Mouse (Mus musculus): Measurements from ENCODE around the gene Ghrhr. TPM values are rescaled to one million over a fixed set of nuclear protein-coding genes. Genes with fewer than 3 reads are reported as not detected.
A peak's percentile ranks its signal among the peaks of the same experiment; 100 is the strongest.

Ghrhr gene
- polyA plus RNA-seq (2014; fragmentation: Nextera tagmentation; extraction: Ambion mirVana), result not detected in 2 replicates

GRCm38 (mm10) chr6:55376076-55376475 is at the start of gene Ghrhr:
Ghrhr (plus strand) TSS chr6:55376295.
- ATAC-seq (replicated peaks; ENCODE audit: insufficient number of reproducible peaks, low FRiP score, low TSS enrichment, low read depth), result no peak
- H3K27ac ChIP-seq (replicated peaks; ENCODE audit: low read depth, low read length), result no peak within 1 kb of the TSS
- WGBS, result 88% methylated on average over 6 of the region's 6 CpGs

GRCm38 (mm10) chr6:55326299-55326698 is 49.8 kb upstream of the Ghrhr start:
- no peak for ATAC-seq (replicated peaks; ENCODE audit: insufficient number of reproducible peaks, low FRiP score, low TSS enrichment, low read depth)
- no peak overlapping the region for H3K4me2 ChIP-seq (ENCODE audit: low read depth, low read length)
- no peak overlapping the region for H3K27ac ChIP-seq (replicated peaks; ENCODE audit: low read depth, low read length)
- H3K9ac ChIP-seq (replicated peaks; ENCODE audit: low read length), result no peak overlapping the region
- H3K36me3 ChIP-seq (replicated peaks; ENCODE audit: control insufficient read depth, insufficient read depth, low read depth, low read length), result no peaks in the 10 kb centered on the region
- DNase-seq (ENCODE audit: low spot score), result no peak
- H3K9me3 ChIP-seq (replicated peaks; ENCODE audit: control insufficient read depth, low read length), result no peaks in the 10 kb centered on the region
- WGBS, result 68% methylated on average over 4 of the region's 4 CpGs
- no peaks in the 10 kb centered on the region for H3K27me3 ChIP-seq (ENCODE audit: control insufficient read depth, insufficient read depth, low read length)
- H3K4me3 ChIP-seq (ENCODE audit: low read depth, low read length), result no peak overlapping the region
- no peaks in the 10 kb centered on the region for H3K4me1 ChIP-seq (ENCODE audit: control insufficient read depth, insufficient read depth, low read length)

More at GRCm38 (mm10) chr6:55376076-55376475, at the start of gene Ghrhr:
- Histone ChIP-seq H3K4me2 (ENCODE audit: low read depth, low read length) (no peak within 1 kb of the TSS), H3K9me3 (replicated peaks; ENCODE audit: control insufficient read depth, low read length) (no peaks in the 10 kb centered on the region), H3K9ac (replicated peaks; ENCODE audit: low read length) (no peak within 1 kb of the TSS), H3K4me1 (ENCODE audit: control insufficient read depth, insufficient read depth, low read length) (no peaks in the 10 kb centered on the region), H3K27me3 (ENCODE audit: control insufficient read depth, insufficient read depth, low read length) (no peaks in the 10 kb centered on the region), H3K4me3 (ENCODE audit: low read depth, low read length) (no peak within 1 kb of the TSS), H3K36me3 (replicated peaks; ENCODE audit: control insufficient read depth, insufficient read depth, low read depth, low read length) (no peaks in the 10 kb centered on the region)
- no peak for DNase-seq (ENCODE audit: low spot score)

GRCm38 (mm10) chr6:55327326-55327725 is 48.8 kb upstream of the Ghrhr start:
- H3K9me3 ChIP-seq (replicated peaks; ENCODE audit: control insufficient read depth, low read length), result no peaks in the 10 kb centered on the region
- DNase-seq (ENCODE audit: low spot score) (no peak), ATAC-seq (replicated peaks; ENCODE audit: insufficient number of reproducible peaks, low FRiP score, low TSS enrichment, low read depth) (no peak)
- no peaks in the 10 kb centered on the region for H3K27me3 ChIP-seq (ENCODE audit: control insufficient read depth, insufficient read depth, low read length)
- WGBS, result 81% methylated on average over 13 of the region's 13 CpGs
- no peak overlapping the region for H3K27ac ChIP-seq (replicated peaks; ENCODE audit: low read depth, low read length)
- no peak overlapping the region for H3K4me3 ChIP-seq (ENCODE audit: low read depth, low read length)
- no peak overlapping the region for H3K4me2 ChIP-seq (ENCODE audit: low read depth, low read length)
- H3K9ac ChIP-seq (replicated peaks; ENCODE audit: low read length), result no peak overlapping the region
- H3K4me1 ChIP-seq (ENCODE audit: control insufficient read depth, insufficient read depth, low read length), result no peaks in the 10 kb centered on the region; the same call in 1 of the 2 replicates
- no peaks in the 10 kb centered on the region for H3K36me3 ChIP-seq (replicated peaks; ENCODE audit: control insufficient read depth, insufficient read depth, low read depth, low read length)

- no peak overlapping the region for H3K27ac ChIP-seq (replicated peaks; ENCODE audit: low read depth, low read length)
- no peak overlapping the region for H3K9ac ChIP-seq (replicated peaks; ENCODE audit: low read length)
- DNase-seq (ENCODE audit: low spot score) (no peak), ATAC-seq (replicated peaks; ENCODE audit: insufficient number of reproducible peaks, low FRiP score, low TSS enrichment, low read depth) (no peak)
- 76% methylated on average over 4 of the region's 4 CpGs for WGBS
- H3K4me2 ChIP-seq (ENCODE audit: low read depth, low read length), result no peak overlapping the region
- H3K4me3 ChIP-seq (ENCODE audit: low read depth, low read length), result no peak overlapping the region
- H3K36me3 ChIP-seq (replicated peaks; ENCODE audit: control insufficient read depth, insufficient read depth, low read depth, low read length), result no peaks in the 10 kb centered on the region
- H3K9me3 ChIP-seq (replicated peaks; ENCODE audit: control insufficient read depth, low read length), result no peaks in the 10 kb centered on the region
- no peaks in the 10 kb centered on the region; the same call in 1 of the 2 replicates for H3K4me1 ChIP-seq (ENCODE audit: control insufficient read depth, insufficient read depth, low read length)
- H3K27me3 ChIP-seq (ENCODE audit: control insufficient read depth, insufficient read depth, low read length), result no peaks in the 10 kb centered on the region
These were observed 47.9 kb upstream of the Ghrhr start for GRCm38 (mm10) chr6:55328179-55328578.

- DNase-seq (ENCODE audit: low spot score) (no peak), ATAC-seq (replicated peaks; ENCODE audit: insufficient number of reproducible peaks, low FRiP score, low TSS enrichment, low read depth) (no peak)
- no peaks in the 10 kb centered on the region for H3K36me3 ChIP-seq (replicated peaks; ENCODE audit: control insufficient read depth, insufficient read depth, low read depth, low read length)
- WGBS, result 43% methylated on average over 6 of the region's 6 CpGs
- no peak overlapping the region for H3K4me3 ChIP-seq (ENCODE audit: low read depth, low read length)
- H3K9me3 ChIP-seq (replicated peaks; ENCODE audit: control insufficient read depth, low read length), result no peaks in the 10 kb centered on the region
- H3K27me3 ChIP-seq (ENCODE audit: control insufficient read depth, insufficient read depth, low read length), result no peaks in the 10 kb centered on the region
- H3K4me1 ChIP-seq (ENCODE audit: control insufficient read depth, insufficient read depth, low read length), result peaks cover 6% of the 10 kb centered on the region
- H3K4me2 ChIP-seq (ENCODE audit: low read depth, low read length), result no peak overlapping the region
- no peak overlapping the region for H3K27ac ChIP-seq (replicated peaks; ENCODE audit: low read depth, low read length)
- no peak overlapping the region for H3K9ac ChIP-seq (replicated peaks; ENCODE audit: low read length)
These were observed 44.8 kb upstream of the Ghrhr start for GRCm38 (mm10) chr6:55331315-55331714.

GRCm38 (mm10) chr6:55332100-55332772 is 43.9 kb upstream of the Ghrhr start:
- Histone ChIP-seq H3K4me2 (ENCODE audit: low read depth, low read length) (no peak overlapping the region), H3K9ac (replicated peaks; ENCODE audit: low read length) (no peak overlapping the region), H3K36me3 (replicated peaks; ENCODE audit: control insufficient read depth, insufficient read depth, low read depth, low read length) (no peaks in the 10 kb centered on the region), H3K27ac (replicated peaks; ENCODE audit: low read depth, low read length) (no peak overlapping the region), H3K27me3 (ENCODE audit: control insufficient read depth, insufficient read depth, low read length) (no peaks in the 10 kb centered on the region), H3K9me3 (replicated peaks; ENCODE audit: control insufficient read depth, low read length) (no peaks in the 10 kb centered on the region), H3K4me3 (ENCODE audit: low read depth, low read length) (no peak overlapping the region), H3K4me1 (ENCODE audit: control insufficient read depth, insufficient read depth, low read length) (peaks cover 7% of the 10 kb centered on the region)
- ATAC-seq (replicated peaks; ENCODE audit: insufficient number of reproducible peaks, low FRiP score, low TSS enrichment, low read depth) (0 out of 2 replicates have a peak, but pooled peaks have one; percentile 5), DNase-seq (ENCODE audit: low spot score) (peak; percentile 48)
- 56% methylated on average over 5 of the region's 5 CpGs for WGBS

- no peak overlapping the region for H3K9ac ChIP-seq (replicated peaks; ENCODE audit: low read length)
These were observed 43.4 kb upstream of the Ghrhr start for GRCm38 (mm10) chr6:55332773-55333109.

GRCm38 (mm10) chr6:55335989-55336514 is 40.0 kb upstream of the Ghrhr start, which contains the start of gene Aqp1:
Aqp1 (plus strand) TSS chr6:55336432.
- H3K4me1 ChIP-seq (ENCODE audit: control insufficient read depth, insufficient read depth, low read length), result peaks cover 7% of the 10 kb centered on the region
- H3K9me3 ChIP-seq (replicated peaks; ENCODE audit: control insufficient read depth, low read length), result no peaks in the 10 kb centered on the region
- peak; percentile 27 for DNase-seq (ENCODE audit: low spot score)
- no peak within 1 kb of the TSS for H3K4me3 ChIP-seq (ENCODE audit: low read depth, low read length)
- WGBS, result 21% methylated on average over 12 of the region's 12 CpGs
- no peak within 1 kb of the TSS; the same call in 1 of the 2 replicates for H3K4me2 ChIP-seq (ENCODE audit: low read depth, low read length)
- no peak within 1 kb of the TSS; the same call in 1 of the 2 replicates for H3K27ac ChIP-seq (replicated peaks; ENCODE audit: low read depth, low read length)
- H3K9ac ChIP-seq (replicated peaks; ENCODE audit: low read length), result no peak within 1 kb of the TSS; the same call in 1 of the 2 replicates
- peak; percentile 63; the same call in 1 of the 2 replicates for ATAC-seq (replicated peaks; ENCODE audit: insufficient number of reproducible peaks, low FRiP score, low TSS enrichment, low read depth)
- no peaks in the 10 kb centered on the region for H3K27me3 ChIP-seq (ENCODE audit: control insufficient read depth, insufficient read depth, low read length)
- no peaks in the 10 kb centered on the region for H3K36me3 ChIP-seq (replicated peaks; ENCODE audit: control insufficient read depth, insufficient read depth, low read depth, low read length)

More at GRCm38 (mm10) chr6:55332773-55333109, 43.4 kb upstream of the Ghrhr start:
- Histone ChIP-seq H3K9me3 (replicated peaks; ENCODE audit: control insufficient read depth, low read length) (no peaks in the 10 kb centered on the region), H3K4me2 (ENCODE audit: low read depth, low read length) (no peak overlapping the region), H3K4me1 (ENCODE audit: control insufficient read depth, insufficient read depth, low read length) (peaks cover 7% of the 10 kb centered on the region), H3K36me3 (replicated peaks; ENCODE audit: control insufficient read depth, insufficient read depth, low read depth, low read length) (no peaks in the 10 kb centered on the region), H3K27me3 (ENCODE audit: control insufficient read depth, insufficient read depth, low read length) (no peaks in the 10 kb centered on the region), H3K4me3 (ENCODE audit: low read depth, low read length) (no peak overlapping the region), H3K27ac (replicated peaks; ENCODE audit: low read depth, low read length) (no peak overlapping the region)
- WGBS, result 86% methylated on average over 6 of the region's 6 CpGs
- DNase-seq (ENCODE audit: low spot score), result no peak
- no peak for ATAC-seq (replicated peaks; ENCODE audit: insufficient number of reproducible peaks, low FRiP score, low TSS enrichment, low read depth)
